Mouse (Mus musculus): ENCODE data around the gene Slc10a1. TPM values are rescaled to one million over a fixed set of nuclear protein-coding genes. Genes with fewer than 3 reads are reported as not detected.

Slc10a1 gene
- polyA plus RNA-seq, 1 experiment from 2014 or later: 0.51 TPM

- Histone ChIP-seq H3K4me3 (ENCODE audit: low read depth, low read length) (no peak overlapping the region), H3K9ac (ENCODE audit: low read depth, low read length) (no peak overlapping the region), H3K27me3 (ENCODE audit: control insufficient read depth, insufficient read depth, low read length) (no peaks in the 10 kb centered on the region), H3K9me3 (ENCODE audit: control insufficient read depth, low read length) (no peaks in the 10 kb centered on the region), H3K27ac (ENCODE audit: low read depth, low read length) (no peak overlapping the region), H3K4me2 (replicated peaks; ENCODE audit: low read depth, low read length) (no peak overlapping the region), H3K4me1 (replicated peaks; ENCODE audit: control insufficient read depth, insufficient read depth, low read length) (no peaks in the 10 kb centered on the region), H3K36me3 (ENCODE audit: control insufficient read depth, insufficient read depth, low read length) (no peaks in the 10 kb centered on the region)
- DNase-seq (ENCODE audit: low spot score) (no peak), ATAC-seq (ENCODE audit: low FRiP score) (no peak)
- 81% methylated on average over 3 of the region's 3 CpGs for WGBS
Measured at GRCm38 (mm10) chr12:80928881-80929280, 39.6 kb downstream of the Slc10a1 start.

DNA sequence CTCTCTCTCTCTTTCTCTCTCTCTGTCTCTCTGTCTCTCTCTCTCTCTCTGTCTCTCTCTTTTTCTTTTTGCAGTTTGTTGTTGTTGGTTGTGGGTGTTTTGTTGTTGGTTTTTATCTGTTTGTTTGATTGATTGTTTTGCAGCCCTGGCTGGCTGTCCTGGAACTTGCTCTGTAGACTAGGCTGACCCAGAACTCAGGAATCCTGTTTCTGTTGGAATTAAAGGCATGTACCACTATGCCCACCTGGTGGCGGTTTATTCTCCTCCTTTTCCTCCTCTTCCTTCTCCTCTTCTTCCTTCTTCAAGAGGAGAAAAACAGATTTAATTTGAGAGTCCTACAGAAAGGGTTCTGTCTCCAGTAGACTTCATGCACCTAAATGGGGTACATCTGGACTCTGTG is 41.0 kb downstream of the Slc10a1 start:
- H3K9me3 ChIP-seq (ENCODE audit: control insufficient read depth, low read length): no peaks in the 10 kb centered on the region
- no peak for DNase-seq (ENCODE audit: low spot score)
- 67% methylated on average over 1 of the region's 1 CpGs for WGBS
- ATAC-seq (ENCODE audit: low FRiP score): no peak
- no peak overlapping the region for H3K4me2 ChIP-seq (replicated peaks; ENCODE audit: low read depth, low read length)
- no peak overlapping the region for H3K27ac ChIP-seq (ENCODE audit: low read depth, low read length)
- no peak overlapping the region for H3K4me3 ChIP-seq (ENCODE audit: low read depth, low read length)
- no peaks in the 10 kb centered on the region for H3K27me3 ChIP-seq (ENCODE audit: control insufficient read depth, insufficient read depth, low read length)
- H3K4me1 ChIP-seq (replicated peaks; ENCODE audit: control insufficient read depth, insufficient read depth, low read length): no peaks in the 10 kb centered on the region
- no peak overlapping the region for H3K9ac ChIP-seq (ENCODE audit: low read depth, low read length)
- H3K36me3 ChIP-seq (ENCODE audit: control insufficient read depth, insufficient read depth, low read length): no peaks in the 10 kb centered on the region

DNA sequence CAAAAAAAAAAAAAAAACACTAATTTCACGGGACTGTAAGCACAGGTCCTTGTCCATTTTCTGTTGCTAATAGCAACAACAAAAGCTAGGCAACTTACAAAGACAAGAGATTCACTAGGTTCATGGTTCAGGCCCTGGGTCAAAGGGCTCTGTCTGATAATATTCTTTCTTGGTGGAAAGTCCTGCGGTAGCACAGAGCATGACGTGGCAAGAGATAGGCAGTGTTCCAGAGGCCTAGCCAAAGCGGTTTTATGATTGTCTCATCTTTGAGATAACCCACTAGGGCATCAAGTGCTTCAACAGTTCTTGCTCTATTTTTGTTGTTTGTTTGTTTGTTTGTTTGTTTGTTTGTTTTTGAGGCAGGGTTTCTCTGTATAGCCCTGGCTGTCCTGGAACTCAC is 42.0 kb downstream of the Slc10a1 start:
- no peaks in the 10 kb centered on the region for H3K27me3 ChIP-seq (ENCODE audit: control insufficient read depth, insufficient read depth, low read length)
- H3K4me2 ChIP-seq (replicated peaks; ENCODE audit: low read depth, low read length): no peak overlapping the region
- WGBS: 73% methylated on average over 4 of the region's 4 CpGs

DNA sequence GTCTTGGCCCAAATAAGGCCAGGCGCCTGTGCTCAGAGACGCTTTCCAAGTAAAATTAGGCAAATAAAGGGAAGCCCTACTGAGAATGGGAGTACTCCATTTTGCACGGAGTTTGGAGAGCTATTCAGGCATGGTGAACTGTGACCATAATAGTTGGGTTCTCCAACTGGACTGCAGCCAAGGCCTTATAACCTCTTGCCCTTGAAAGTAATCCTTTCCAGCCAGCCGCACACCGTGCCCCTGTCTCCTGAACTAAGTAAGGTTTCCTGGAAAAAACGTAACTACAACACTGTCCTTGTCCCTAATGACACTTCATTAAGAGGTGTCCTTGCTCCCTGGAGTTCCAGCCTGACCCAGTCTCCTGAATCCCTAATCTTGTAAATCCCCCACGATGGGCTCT is 42.6 kb downstream of the Slc10a1 start:
- WGBS: 56% methylated on average over 7 of the region's 7 CpGs
- Histone ChIP-seq H3K9me3 (ENCODE audit: control insufficient read depth, low read length) (no peaks in the 10 kb centered on the region), H3K4me2 (replicated peaks; ENCODE audit: low read depth, low read length) (no peak overlapping the region), H3K27ac (ENCODE audit: low read depth, low read length) (no peak overlapping the region), H3K27me3 (ENCODE audit: control insufficient read depth, insufficient read depth, low read length) (no peaks in the 10 kb centered on the region), H3K4me3 (ENCODE audit: low read depth, low read length) (no peak overlapping the region), H3K36me3 (ENCODE audit: control insufficient read depth, insufficient read depth, low read length) (no peaks in the 10 kb centered on the region), H3K9ac (ENCODE audit: low read depth, low read length) (no peak overlapping the region), H3K4me1 (replicated peaks; ENCODE audit: control insufficient read depth, insufficient read depth, low read length) (no peaks in the 10 kb centered on the region)
- DNase-seq (ENCODE audit: low spot score) (no peak), ATAC-seq (ENCODE audit: low FRiP score) (no peak)

More for the DNA sequence above, 42.0 kb downstream of the Slc10a1 start:
- Histone ChIP-seq H3K4me3 (ENCODE audit: low read depth, low read length) (no peak overlapping the region), H3K36me3 (ENCODE audit: control insufficient read depth, insufficient read depth, low read length) (no peaks in the 10 kb centered on the region), H3K27ac (ENCODE audit: low read depth, low read length) (no peak overlapping the region), H3K4me1 (replicated peaks; ENCODE audit: control insufficient read depth, insufficient read depth, low read length) (no peaks in the 10 kb centered on the region), H3K9ac (ENCODE audit: low read depth, low read length) (no peak overlapping the region), H3K9me3 (ENCODE audit: control insufficient read depth, low read length) (no peaks in the 10 kb centered on the region)
- no peak for DNase-seq (ENCODE audit: low spot score)
- no peak for ATAC-seq (ENCODE audit: low FRiP score)

DNA sequence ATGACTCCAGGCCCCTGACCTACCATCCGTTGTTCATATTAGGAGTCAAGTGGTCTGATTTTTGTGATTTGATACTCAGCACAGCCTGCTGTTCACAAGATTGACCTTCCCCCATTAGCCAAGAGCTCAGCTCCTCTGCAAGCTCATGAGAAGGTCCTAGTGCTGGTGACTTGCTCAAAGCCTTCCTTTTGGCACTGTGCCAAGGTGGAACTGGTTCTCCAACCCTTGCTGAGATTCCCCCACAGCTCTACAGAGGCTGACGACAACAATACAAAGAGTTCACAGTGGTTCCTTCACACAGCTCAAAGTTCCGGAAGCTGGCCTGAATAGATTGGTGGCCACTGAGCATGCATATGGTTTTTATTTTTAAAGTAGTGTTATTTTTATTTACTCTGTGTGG is 44.3 kb downstream of the Slc10a1 start:
- H3K27ac ChIP-seq (ENCODE audit: low read depth, low read length): no peak overlapping the region
- no peak overlapping the region for H3K9ac ChIP-seq (ENCODE audit: low read depth, low read length)
- DNase-seq (ENCODE audit: low spot score) (no peak), ATAC-seq (ENCODE audit: low FRiP score) (no peak)
- H3K27me3 ChIP-seq (ENCODE audit: control insufficient read depth, insufficient read depth, low read length): no peaks in the 10 kb centered on the region
- H3K36me3 ChIP-seq (ENCODE audit: control insufficient read depth, insufficient read depth, low read length): no peaks in the 10 kb centered on the region
- H3K9me3 ChIP-seq (ENCODE audit: control insufficient read depth, low read length): no peaks in the 10 kb centered on the region
- 66% methylated on average over 3 of the region's 3 CpGs for WGBS
- H3K4me2 ChIP-seq (replicated peaks; ENCODE audit: low read depth, low read length): no peak overlapping the region
- H3K4me3 ChIP-seq (ENCODE audit: low read depth, low read length): no peak overlapping the region
- no peaks in the 10 kb centered on the region for H3K4me1 ChIP-seq (replicated peaks; ENCODE audit: control insufficient read depth, insufficient read depth, low read length)

GRCm38 (mm10) chr12:80923602-80924001 is 44.9 kb downstream of the Slc10a1 start:
- no peak for ATAC-seq (ENCODE audit: low FRiP score)
- no peak overlapping the region for H3K9ac ChIP-seq (ENCODE audit: low read depth, low read length)
- 67% methylated on average over 5 of the region's 5 CpGs for WGBS

DNA sequence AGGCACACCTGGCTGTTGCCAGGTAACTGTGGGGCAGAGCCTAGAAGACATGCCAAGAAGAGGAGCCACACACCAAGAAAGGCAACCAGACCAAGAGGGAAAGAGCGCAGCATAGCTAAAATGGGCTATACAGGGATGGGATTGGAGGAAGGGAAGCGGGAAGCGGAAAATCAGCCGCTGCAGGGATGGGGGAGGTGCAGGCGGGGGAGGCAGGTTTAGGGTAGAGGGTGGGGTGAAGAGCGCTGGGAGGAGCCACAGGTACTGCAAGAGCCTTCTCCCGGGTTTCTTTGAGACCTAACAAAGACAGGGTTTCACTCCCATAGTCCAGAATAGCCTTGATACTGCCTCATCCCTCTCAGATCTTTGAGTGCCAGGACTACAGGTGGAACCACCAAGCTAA is 45.6 kb downstream of the Slc10a1 start:
- Histone ChIP-seq H3K9me3 (ENCODE audit: control insufficient read depth, low read length) (no peaks in the 10 kb centered on the region), H3K27ac (ENCODE audit: low read depth, low read length) (no peak overlapping the region), H3K36me3 (ENCODE audit: control insufficient read depth, insufficient read depth, low read length) (no peaks in the 10 kb centered on the region), H3K4me3 (ENCODE audit: low read depth, low read length) (no peak overlapping the region), H3K4me1 (replicated peaks; ENCODE audit: control insufficient read depth, insufficient read depth, low read length) (no peaks in the 10 kb centered on the region), H3K27me3 (ENCODE audit: control insufficient read depth, insufficient read depth, low read length) (no peaks in the 10 kb centered on the region), H3K4me2 (replicated peaks; ENCODE audit: low read depth, low read length) (no peak overlapping the region), H3K9ac (ENCODE audit: low read depth, low read length) (no peak overlapping the region)
- 9% methylated on average over 7 of the region's 7 CpGs for WGBS
- ATAC-seq (ENCODE audit: low FRiP score): no peak
- no peak for DNase-seq (ENCODE audit: low spot score)

More at GRCm38 (mm10) chr12:80923602-80924001, 44.9 kb downstream of the Slc10a1 start:
- Histone ChIP-seq H3K27me3 (ENCODE audit: control insufficient read depth, insufficient read depth, low read length) (no peaks in the 10 kb centered on the region), H3K4me1 (replicated peaks; ENCODE audit: control insufficient read depth, insufficient read depth, low read length) (no peaks in the 10 kb centered on the region), H3K4me2 (replicated peaks; ENCODE audit: low read depth, low read length) (no peak overlapping the region), H3K27ac (ENCODE audit: low read depth, low read length) (no peak overlapping the region), H3K9me3 (ENCODE audit: control insufficient read depth, low read length) (no peaks in the 10 kb centered on the region), H3K4me3 (ENCODE audit: low read depth, low read length) (no peak overlapping the region), H3K36me3 (ENCODE audit: control insufficient read depth, insufficient read depth, low read length) (no peaks in the 10 kb centered on the region)
- DNase-seq (ENCODE audit: low spot score): no peak

DNA sequence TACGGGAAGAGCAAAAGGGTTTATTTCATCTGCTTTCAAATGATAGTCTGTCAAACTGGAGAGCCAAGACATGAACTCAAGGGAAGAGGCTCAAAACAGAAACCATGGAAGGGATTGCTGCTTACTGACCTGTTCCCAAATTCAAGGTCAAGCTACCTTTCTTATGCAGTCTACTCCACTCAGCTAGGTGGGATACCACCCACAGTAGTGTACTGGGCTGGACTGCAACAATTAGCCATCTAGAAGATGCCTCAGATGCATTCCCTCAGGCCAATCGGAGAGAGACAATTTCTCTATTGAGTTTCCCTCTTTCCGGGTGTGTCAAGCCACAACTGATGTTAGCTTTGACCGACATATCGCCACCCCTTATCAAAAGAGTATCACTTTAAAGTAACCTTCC is 47.2 kb downstream of the Slc10a1 start:
- DNase-seq (ENCODE audit: low spot score): no peak
- WGBS: 95% methylated on average over 5 of the region's 5 CpGs

DNA sequence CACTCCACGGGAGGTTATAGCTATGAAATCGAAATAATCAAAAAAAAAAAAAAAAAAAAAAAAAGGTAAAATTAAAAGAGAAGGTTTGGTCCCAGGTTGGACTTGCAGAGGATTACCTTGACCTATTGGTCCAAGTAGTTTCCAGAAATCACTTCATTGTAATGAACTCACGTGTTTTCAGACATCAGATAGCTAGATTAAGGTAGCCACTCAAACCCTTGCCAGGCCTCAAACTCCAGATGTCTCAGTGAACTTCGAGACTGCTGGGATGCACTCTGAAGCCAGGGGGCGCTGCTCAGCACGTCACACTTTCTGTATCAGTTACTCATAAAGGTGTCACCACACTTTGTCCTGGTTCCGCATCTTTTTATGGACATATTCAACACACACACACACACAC is 50.7 kb downstream of the Slc10a1 start:
- Histone ChIP-seq H3K27ac (ENCODE audit: low read depth, low read length) (no peak overlapping the region), H3K9me3 (ENCODE audit: control insufficient read depth, low read length) (no peaks in the 10 kb centered on the region), H3K27me3 (ENCODE audit: control insufficient read depth, insufficient read depth, low read length) (no peaks in the 10 kb centered on the region), H3K4me3 (ENCODE audit: low read depth, low read length) (no peak overlapping the region), H3K4me2 (replicated peaks; ENCODE audit: low read depth, low read length) (no peak overlapping the region), H3K4me1 (replicated peaks; ENCODE audit: control insufficient read depth, insufficient read depth, low read length) (no peaks in the 10 kb centered on the region), H3K9ac (ENCODE audit: low read depth, low read length) (no peak overlapping the region), H3K36me3 (ENCODE audit: control insufficient read depth, insufficient read depth, low read length) (no peaks in the 10 kb centered on the region)
- ATAC-seq (ENCODE audit: low FRiP score): no peak
- DNase-seq (ENCODE audit: low spot score): peak; percentile 10
- WGBS: 58% methylated on average over 7 of the region's 7 CpGs

More for the DNA sequence above, 47.2 kb downstream of the Slc10a1 start:
- Histone ChIP-seq H3K27ac (ENCODE audit: low read depth, low read length) (no peak overlapping the region), H3K4me2 (replicated peaks; ENCODE audit: low read depth, low read length) (no peak overlapping the region), H3K27me3 (ENCODE audit: control insufficient read depth, insufficient read depth, low read length) (no peaks in the 10 kb centered on the region), H3K4me1 (replicated peaks; ENCODE audit: control insufficient read depth, insufficient read depth, low read length) (no peaks in the 10 kb centered on the region), H3K4me3 (ENCODE audit: low read depth, low read length) (no peak overlapping the region), H3K9ac (ENCODE audit: low read depth, low read length) (no peak overlapping the region), H3K9me3 (ENCODE audit: control insufficient read depth, low read length) (no peaks in the 10 kb centered on the region), H3K36me3 (ENCODE audit: control insufficient read depth, insufficient read depth, low read length) (no peaks in the 10 kb centered on the region)
- no peak for ATAC-seq (ENCODE audit: low FRiP score)
